Mouse (Mus musculus): ENCODE measurements at regions not wholly inside any gene's neighbourhood (a gene's known extent, or its start where the extent isn't known, plus 50 kb on each side); places are given as distances from the start of the nearest gene placed in this dataset.

DNA sequence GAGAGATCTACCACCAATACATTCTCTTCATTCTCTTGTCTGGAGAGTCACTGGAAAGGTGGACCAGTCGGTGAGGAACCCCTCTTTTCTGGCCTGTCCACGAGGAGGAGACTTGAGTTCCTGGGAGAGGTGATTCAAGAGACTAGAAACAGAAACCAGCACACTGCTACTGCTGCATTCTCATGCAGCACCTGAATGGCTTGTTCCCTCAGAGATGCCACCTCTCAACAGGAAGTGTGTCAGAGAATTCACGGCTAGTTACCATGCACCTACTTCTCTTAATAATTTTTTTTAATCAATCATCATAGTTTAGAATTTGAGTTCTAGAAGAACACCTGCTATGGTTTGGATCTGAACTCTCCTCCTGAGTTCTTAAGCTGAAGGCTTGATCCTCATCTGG lies 52.0 kb upstream of the Dynlrb2 start:
- no peak for DNase-seq

DNA sequence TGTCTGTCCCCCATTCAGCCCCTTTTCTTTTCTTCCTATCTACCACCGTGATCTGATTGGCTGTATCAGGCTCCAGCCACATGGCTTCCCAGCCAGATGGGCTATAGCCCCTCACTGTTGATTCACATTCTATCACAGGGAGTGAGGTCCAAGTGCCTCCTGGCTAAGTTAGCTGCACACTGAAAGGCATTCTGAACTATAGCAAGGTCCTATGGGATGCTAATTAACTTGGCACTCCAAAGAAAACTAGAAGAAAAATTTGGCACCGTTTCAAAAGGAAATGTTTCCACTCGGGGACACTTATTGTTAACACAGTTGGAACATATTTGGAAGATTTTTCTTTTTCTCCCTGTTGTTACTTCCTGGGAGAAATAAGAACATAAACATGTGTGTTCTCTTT lies 53.4 kb upstream of the Dynlrb2 start:
- no peak for DNase-seq

DNA sequence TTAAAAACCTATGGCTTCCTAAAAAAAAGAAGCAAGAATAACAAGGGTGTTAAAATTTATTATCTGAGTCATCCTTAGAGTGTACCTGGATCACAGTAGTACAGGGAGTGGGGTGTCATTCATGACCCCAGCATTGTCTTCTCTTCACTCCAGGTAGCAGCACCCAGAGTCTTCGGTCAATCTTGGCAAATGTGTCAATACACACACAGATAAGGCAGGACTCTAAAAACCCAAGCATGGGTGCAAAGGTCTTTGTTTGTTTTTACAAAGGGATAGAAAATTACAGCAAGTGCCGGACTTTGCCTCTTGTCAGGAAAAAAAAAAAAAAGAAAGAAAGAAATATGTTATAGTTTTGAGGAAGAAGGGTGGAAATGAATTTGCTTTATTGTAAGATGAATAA lies 57.3 kb upstream of the Dynlrb2 start:
- DNase-seq: no peak

DNA sequence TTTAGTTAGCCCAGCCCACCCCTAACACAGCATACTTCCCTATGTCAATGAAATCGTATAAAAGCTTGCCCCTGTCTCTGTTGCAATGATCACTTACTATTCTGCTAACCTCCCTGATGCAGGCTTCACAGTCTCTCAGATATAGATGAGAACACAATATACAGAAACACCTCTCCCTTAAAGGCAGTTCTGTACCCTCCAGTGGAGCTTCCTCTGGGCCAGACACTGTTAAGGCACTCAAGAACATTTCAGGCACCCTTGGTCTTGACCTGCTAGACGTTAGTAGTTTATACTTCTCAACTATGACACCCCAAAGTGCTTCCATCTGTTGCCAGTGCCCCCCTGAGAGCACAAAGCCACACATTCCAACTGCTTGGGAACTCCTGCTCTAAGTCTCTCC lies 61.9 kb upstream of the Dynlrb2 start:
- no peak for DNase-seq

DNA sequence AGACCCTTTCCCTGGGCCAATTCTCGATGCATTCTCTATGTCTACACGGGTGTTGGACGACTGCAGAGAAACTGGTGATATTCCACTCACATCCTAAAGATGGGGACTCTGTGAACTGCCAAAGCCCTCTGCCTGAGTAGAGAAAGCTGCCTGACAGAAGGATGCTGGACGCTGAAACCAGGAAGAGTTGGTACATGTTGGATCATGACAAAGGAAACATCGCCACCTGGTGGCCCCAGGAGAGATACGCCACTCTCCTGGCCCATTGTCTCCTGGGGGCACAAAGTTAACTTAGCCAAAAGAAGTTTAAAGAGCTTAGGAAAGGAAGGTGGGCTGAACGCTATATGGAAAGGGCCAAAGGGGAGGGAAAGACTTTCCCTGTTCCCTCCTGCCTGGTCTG lies 65.9 kb upstream of the Dynlrb2 start:
- peak; percentile 86 for DNase-seq

DNA sequence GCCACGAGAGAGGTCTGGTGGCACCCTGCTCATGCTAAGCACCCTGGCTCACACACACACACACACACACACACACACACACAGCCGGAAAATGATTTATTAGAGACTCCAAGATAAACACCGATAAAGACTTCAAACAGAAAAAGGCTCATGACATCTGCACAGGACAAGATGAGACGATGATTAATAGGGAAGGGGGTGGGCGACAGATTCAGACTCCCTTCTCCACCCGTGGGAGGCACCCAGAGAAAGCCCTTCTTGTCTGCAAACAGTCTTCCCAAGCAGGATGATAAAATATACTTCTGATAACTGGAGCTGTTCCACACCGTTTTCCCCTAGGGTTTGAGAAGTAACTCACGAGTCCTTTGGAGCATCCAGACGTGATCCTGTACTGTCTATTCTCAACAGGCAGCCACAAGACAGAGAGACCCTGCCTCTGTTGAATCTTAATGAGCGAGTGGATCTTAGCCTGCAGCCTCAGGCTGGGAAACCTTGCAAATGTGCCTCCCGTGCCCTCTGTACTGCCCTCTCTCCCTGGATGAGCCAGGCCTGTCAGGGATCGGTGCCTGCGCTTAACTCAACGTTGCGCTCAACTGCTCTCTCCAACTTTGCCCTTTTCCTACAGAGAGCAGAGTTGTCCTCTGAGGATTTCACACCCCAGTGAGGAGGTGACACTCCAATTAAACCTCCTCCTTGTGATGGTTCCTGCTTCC lies 69.3 kb upstream of the Dynlrb2 start:
- no peak for DNase-seq

DNA sequence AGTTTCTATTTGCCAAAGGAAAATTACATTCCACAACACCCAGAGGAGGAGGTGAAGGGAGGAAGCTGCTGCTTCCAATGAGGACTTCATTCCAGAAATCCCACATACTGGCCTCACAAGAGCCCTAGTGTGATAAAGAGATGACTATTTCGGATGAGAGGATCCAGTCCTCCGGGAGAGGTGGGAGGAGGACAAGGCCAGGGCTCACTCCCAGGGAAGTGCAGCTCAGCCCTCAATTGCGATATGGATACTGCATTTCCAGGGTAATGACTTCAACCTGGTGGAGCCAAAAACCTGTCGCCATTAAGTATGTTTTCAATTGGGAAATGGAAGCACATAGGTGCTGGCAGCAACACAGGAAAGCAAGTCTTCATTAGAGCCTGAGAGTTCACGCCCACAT lies 74.7 kb upstream of the Dynlrb2 start:
- no peak for DNase-seq

DNA sequence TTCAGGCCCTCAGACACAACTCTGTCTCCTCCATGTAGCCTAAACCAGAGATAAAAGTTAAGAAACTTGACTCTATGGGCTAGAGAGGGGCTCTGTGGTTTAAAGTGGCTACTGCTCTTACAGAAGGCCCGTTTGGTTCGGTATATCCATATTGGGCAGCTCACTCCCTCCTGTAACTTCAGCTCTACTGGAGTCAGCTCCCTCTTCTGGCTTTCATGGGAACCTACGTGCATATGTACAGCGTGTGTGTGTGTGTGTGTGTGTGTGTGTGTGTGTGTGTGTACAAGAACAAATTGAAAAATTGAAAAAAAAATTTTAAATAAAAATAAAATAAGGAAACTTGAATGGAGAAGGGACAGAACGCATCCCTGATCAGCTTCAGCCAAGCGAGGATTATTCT lies 75.1 kb upstream of the Dynlrb2 start:
- DNase-seq: no peak

DNA sequence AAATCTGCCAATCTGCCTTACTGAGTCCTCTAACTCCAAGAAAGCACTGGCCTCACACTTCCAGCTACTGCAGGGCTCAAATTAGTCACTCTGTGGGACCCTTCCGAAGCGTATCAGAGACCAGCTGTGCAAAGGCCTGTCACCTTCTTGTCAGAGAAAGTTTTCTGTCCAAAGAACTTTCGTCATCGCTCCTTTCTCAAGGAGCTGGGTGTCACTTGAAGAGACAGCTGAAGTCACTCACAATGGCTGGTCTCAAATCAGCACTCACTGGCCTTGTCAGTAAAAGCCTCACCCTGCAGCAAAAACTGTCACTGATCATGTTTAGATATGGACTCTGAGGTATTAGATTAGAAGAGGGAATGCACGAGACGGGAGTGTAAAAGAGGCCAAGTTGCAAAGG lies 81.9 kb upstream of the Dynlrb2 start:
- DNase-seq: no peak

DNA sequence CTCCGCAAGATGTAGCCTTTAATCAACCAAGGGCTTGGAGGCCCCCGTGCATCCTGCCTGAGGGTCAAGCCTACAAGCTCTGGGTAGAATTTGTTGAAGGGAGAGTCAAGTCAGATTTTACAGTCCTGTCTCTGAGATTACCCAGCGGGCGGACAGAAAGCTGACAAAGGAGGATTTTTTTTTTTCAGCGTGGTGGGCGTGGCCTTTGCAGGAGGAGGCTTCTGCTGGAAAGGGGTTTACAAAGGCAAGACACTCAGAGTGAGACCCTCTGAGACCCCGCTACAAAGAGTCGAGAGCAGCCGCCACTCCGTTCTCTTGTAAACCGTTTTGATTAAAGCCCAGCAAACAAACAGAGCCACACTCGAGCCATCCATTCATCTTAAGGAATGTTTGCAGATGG lies 92.1 kb upstream of the Dynlrb2 start:
- no peak for DNase-seq

DNA sequence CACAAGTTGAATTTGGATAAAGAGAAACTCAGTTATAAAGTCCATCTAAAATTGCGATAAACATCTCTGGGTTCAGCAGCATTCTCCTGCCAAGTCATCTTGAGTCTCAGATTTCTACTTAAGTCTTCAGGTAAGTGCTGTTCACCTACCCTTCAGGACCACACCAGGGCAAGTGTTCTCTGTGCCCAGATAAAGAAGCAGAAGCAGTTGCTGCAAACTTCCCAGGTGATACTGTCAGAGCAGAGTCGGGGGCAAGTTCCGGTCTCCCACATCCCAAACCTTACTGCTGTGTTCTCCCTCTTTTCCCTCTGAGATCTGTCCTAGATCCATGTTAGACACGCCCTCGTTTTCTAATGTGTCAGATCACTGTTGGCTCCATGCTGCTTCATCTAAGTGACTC lies 94.7 kb upstream of the Dynlrb2 start:
- DNase-seq: no peak

DNA sequence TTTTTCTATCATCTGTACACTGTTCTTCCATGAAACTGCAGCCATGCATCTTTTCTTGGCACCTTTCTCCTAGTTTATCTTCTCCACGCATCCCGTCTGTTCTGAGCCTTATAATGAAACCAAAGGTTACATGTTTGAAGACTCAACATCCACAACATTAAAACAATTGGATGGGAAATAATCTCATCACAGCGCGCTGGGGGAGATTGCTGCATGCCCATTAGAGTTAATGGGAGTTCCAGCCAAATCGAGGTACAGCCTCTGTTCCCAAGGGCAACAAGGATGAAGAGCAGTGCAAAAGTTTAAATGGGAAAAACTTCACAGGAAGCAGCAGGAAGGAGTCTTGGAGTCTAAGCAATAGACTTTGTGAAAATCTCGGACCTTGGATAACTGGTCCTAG lies 95.8 kb upstream of the Dynlrb2 start:
- no peak for DNase-seq

DNA sequence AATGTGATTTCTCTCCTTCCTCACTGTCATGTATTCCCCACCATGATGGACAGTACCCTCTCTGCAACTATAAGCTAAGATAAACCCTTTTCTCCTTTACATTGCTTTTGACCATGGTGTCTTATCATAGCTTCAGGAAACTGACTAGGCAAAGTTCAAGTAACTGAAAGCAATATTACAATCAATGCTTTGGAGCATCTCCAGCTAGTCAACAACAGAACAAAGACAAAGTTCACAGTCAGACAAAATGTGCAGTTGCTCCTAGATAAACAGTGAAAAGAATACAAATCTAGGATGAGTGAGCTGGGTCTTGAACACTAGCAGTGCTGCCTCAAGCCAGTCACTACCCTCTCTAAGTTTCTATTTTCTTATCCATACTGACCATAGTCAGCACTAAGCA lies 100.2 kb upstream of the Dynlrb2 start:
- no peak for DNase-seq

DNA sequence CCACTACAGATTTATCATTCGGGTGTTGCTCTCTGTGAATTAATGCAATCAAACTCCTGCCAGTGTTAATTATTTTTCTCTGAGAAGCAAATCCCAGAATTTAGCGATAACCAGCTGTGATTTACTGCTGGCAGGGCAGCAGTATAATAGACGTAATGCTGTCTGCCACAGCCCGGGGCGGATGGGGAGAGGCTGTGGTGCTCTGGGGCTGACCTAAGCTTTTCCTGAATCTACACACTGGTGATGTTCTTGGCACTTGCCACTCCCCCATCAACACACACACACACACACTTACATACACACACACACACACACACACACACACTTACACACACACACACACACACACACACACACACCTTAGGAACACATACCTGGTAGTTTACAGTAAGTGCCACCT lies 101.4 kb upstream of the Dynlrb2 start:
- no peak for DNase-seq

DNA sequence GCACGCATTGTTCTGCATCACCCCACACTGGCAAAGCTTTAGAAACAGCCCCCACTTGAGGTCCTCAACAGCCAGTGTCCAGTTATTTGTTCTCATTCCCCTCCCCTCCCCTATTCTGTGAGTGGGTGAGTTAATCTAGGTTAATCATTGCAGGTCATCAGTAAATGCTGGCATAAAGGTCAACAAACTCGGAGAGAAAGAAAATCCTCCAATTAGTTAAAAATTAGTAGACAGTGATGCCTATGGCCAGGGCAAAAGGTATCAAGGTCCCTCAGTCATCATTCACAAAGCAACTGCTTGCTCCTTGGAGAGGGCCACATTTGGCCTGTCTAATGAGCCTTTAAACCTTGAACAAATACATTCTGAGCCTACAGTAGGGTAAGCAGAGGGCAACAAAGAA lies 105.3 kb upstream of the Dynlrb2 start:
- no peak for DNase-seq

DNA sequence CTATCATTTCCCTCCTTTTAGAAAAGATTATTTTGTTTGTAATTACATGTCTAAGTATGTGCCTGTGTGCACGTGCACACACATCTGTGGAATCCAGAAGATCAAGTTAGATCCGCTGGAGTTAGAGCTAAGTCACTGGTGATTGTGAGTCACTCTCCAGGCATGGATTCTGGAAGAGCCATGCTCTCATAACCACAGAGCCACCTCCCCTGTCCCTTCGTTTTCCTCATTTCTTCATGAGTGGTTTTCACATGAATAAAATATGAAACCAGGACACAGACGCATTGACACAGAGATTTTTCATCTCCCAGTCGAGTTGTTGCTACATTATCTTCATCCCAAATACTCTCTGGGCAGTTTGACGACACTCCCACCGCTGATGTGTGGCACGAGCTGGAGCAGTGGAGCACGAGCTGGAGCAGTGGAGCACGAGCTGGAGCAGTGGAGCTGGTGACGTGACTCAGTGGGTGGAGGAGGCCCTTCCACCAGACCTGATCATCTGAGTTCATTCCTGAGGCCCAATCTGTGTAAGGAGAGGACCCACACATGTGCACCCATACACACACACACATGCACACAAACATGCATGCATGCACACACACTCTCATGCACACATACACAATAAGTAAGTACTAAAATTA lies 106.1 kb upstream of the Dynlrb2 start:
- no peak for DNase-seq

DNA sequence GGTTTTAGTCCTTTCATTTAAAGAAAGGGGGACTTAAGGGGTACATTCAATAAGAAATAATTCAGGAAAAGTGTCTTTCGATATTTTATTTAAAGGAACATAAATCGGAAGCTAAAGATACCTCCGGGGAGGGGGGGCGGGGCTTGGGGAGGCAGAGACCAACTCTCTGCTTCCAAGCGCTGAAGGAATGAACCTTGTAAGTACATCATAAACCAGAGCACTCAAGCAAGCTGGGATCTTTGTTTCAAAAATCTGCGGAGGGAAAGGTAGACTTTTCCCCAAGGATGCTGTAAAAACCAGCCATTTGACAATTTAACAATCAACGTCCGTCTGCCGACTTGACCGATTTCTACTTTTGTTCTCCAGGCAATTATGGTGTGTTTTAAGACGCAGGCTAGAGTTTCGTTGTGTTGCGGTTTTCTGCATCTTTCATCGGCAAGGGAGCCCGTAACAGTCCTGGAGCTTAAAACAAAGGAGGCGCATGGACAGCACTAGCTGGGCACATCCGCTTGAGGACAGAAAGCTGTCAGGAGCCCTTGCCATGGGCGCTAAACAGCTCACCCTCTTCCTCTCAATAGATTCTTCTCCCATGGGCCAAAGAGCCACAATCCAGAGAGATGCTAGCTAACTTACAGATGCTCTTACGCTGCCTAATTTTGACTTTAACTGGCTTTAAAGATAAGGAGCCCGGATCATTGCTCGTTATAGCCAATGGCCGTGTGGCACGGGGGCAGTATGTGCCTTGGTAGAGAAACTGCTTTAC lies 119.4 kb upstream of the Dynlrb2 start:
- DNase-seq: no peak

DNA sequence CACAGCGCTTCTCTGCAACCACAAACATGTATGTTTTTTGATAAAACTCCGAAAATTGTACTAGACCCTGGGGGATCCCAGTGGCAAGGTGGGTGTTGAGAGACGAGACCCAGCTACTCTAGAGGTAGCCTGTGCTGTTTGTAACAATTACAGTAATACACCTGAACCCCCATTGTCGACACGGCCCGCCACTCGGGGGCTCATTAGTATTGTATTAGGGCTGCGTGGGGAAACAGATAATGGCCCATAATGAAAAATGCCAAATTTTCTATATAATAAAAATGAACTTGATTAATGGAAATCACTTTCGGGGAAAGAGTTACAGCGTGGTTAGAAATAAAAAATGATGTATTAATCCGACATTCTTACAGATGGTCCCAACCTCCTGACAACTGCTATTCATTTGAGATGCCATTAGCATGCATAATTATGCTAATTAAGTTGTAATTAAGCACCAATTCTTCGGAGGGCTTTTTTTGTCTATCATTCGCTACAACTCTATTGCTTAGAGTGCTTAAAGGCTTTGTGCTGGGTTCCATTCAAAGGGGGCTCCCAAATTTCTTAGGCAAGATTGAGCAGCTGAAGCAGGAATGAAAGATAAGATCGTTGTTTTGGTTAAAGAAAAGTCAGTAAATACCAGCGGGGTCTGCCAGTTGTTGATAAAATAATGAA lies 120.2 kb upstream of the Dynlrb2 start:
- DNase-seq: no peak

DNA sequence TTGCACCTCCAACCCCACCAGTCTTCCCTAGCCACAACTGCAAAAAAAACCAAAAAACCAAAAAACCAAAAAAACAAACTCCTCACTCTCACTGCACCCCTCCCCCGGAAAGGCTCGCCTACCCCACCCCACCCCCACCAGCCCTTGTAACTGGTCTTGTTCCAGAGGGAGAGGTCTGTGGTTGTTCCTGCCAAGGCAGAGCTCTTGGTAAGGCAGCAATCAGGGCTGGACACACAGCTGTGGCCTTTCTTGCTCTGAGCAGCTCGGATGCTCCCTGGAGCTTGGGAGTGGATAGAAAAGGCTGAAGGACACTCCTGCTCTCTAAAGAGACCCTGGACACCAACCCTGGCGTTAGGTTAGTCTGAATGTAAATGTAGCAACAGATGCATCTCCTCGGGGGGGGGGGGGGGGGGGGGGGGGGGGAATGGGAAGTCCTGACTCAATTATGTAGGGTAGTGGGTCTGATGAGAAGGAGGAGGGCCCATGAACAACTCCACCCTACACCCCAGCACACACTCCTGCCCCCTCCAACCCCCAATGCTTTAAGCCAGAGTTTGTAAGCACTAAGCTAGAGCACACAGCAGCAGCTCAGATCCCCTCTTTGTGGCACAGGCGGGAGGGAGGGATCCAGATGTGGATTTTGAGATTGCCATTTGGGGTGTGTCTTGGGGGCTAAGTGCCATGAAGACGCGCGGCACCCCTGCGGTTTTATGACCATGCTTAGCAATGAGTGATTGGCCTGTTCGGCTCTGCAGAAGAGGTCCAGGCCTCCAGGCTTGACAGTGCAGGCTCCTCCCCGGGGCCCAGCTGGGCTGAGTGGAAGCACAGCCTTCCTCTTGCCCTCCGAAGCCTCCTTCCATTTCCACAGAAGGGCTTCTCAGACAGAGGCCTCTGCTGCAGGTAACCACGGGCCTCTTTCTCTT lies 121.0 kb upstream of the Dynlrb2 start:
- DNase-seq: no peak

DNA sequence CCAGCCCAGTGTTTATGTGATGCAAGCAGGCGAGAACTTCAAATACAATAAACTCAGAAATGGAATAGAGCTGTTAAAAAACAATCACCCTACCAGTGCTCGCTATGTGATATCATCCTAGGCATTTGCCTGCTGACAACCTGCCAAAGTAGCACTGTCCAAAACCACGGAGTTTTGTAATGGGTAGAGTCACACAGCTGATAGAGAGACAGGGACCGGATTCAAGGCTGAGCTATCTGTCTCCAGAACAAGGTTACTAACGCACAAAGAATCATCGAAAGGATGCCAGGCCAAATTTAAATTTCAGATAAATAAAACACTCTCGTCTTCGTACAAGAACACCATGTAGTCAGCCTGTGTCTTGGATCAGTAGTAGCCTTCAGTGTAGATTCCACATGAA lies 121.7 kb upstream of the Dynlrb2 start:
- DNase-seq: no peak

DNA sequence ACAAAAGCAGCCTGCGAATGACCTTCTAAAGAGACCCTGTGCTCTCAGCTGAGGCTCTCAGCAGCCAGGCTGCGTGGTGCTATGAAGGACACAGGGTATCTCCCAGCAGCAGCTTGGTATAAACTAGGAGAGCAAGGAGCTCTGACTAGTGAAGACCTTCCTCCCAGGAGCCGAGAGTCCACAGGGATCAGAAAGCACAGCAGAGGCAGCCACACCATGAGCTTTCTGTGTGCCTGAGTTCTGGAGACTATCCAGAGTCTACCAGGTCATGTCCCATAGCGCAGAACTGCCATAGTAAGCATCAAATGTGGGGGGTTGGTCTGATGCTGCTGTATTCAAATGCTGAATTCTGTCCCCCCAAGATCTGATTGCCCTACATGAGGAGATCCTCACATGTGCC lies 124.2 kb upstream of the Dynlrb2 start:
- DNase-seq: no peak

DNA sequence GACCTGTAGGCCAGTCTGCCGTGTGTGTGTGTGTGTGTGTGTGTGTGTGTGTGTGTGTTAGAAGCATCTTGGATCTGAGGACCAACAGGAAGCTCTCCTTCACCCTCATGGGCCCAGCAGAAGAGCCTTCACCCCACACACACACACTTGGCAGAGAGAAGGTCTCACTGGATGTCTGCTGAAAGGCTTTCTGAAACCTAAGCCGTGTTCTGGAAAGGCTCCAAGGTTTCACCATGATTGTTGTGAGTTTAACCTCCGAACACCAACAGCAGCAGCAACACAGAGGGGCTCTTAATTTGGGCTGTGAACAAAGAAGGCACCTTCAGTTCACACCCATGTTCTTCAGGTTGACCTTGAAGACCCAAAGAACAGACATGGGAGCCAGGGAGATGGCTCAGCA lies 124.9 kb upstream of the Dynlrb2 start:
- DNase-seq: no peak

DNA sequence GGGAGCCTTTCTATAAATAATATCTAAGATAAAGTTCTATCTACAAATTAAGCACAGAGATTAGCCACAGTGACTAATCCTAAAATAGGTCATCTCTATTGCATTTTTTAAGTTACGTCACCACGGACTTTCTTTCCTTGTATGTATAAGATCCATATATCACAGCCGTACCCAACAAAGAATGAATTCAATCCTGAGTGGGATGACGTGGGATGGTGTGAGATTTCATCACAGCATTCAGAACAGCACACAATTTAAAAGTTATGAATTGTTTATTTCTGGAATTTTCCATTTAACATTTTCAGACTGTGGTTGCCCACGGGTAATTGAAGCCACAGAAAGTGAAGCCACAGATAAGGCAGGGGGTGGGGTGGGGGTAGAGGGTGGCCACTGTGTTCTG lies 129.0 kb upstream of the Dynlrb2 start:
- no peak for DNase-seq
